ENCODE assay signal across 7 mouse cellular contexts in the genomic region with DNA sequence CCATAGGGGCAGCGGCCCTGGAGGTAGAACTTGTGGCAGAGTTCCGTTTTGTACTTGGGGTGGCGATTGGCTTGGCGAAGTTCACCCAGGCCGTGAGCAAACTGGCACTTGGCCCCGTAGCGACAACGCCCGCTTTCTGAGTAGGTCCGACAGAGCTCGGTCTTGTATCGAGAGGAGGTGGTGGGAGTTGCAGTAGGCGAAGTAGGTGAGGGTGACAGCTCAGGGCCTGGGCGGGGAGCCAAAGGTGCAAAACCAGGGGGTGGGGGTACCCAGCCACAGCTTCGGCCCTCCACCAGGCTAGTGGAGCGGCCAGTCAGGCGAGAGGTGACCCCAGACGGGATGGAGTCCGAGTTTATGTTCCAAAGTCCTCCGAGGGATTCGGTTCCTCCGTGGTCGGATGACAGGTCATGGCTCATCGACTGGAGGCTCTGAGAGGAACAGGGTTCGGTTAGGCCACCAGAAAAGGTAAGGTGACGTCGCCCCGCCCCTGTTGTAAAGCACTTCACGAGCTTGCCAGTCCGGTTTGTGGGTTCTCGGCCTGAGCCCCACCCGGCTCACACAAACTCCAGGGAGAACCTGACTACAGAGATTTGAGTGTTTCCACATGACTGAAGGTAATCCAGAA. TPM values are rescaled to one million over a fixed set of nuclear protein-coding genes. Genes with fewer than 3 reads are reported as not detected.
DNase-seq lines count a peak whose midpoint lies in the region; ATAC-seq and TF ChIP-seq lines count a peak whose summit lies in the region.

No protein-coding gene starts in this region.

- H3K36me3 ChIP-seq in G1E (replicated peaks) = peaks cover 20% of the 10 kb centered on the region
- peaks cover 9% of the 10 kb centered on the region; the same call in 1 of the 2 replicates for H3K36me3 ChIP-seq in embryonic facial prominence, embryonic 12.5 days
- H3K36me3 ChIP-seq in heart, embryonic 16.5 days (ENCODE audit: control insufficient read depth, insufficient read depth) = 0 out of 2 replicates have a peak, but pooled peaks cover 3% of the 10 kb centered on the region
- H3K36me3 ChIP-seq in megakaryocyte, embryonic 14.5 days (replicated peaks; ENCODE audit: low read length) = peaks cover 24% of the 10 kb centered on the region

- H3K27ac ChIP-seq in embryonic facial prominence, embryonic 12.5 days = peak overlapping the region; percentile 87
- peak overlapping the region; percentile 97 for H3K27ac ChIP-seq in heart, embryonic 16.5 days (ENCODE audit: low read length)

- ATAC-seq in G1E (ENCODE audit: extremely low read depth, insufficient number of reproducible peaks, low FRiP score, poor library complexity, severe bottlenecking) = no peak
- no peak for ATAC-seq in embryonic facial prominence, embryonic 12.5 days (ENCODE audit: insufficient number of reproducible peaks, insufficient read depth, low FRiP score, low TSS enrichment)
- ATAC-seq in heart, embryonic 16.5 days (replicated peaks; ENCODE audit: extremely low read depth, insufficient read depth, low FRiP score) = no peak

- no peaks in the 10 kb centered on the region for H3K27me3 ChIP-seq in G1E (ENCODE audit: insufficient read depth, low read length)
- H3K27me3 ChIP-seq in embryonic facial prominence, embryonic 12.5 days = no peaks in the 10 kb centered on the region
- H3K27me3 ChIP-seq in heart, embryonic 16.5 days (ENCODE audit: control insufficient read depth, insufficient read depth, low read length) = no peaks in the 10 kb centered on the region
- no peaks in the 10 kb centered on the region for H3K27me3 ChIP-seq in megakaryocyte, embryonic 14.5 days (replicated peaks)

- H3K4me1 ChIP-seq in G1E (ENCODE audit: insufficient read depth, low read depth, low read length) = peaks cover 90% of the 10 kb centered on the region
- peaks cover 69% of the 10 kb centered on the region for H3K4me1 ChIP-seq in embryonic facial prominence, embryonic 12.5 days
- H3K4me1 ChIP-seq in heart, embryonic 16.5 days (ENCODE audit: control insufficient read depth, insufficient read depth, low read length) = peaks cover 62% of the 10 kb centered on the region
- H3K4me1 ChIP-seq in megakaryocyte, embryonic 14.5 days = peaks cover 76% of the 10 kb centered on the region

- peak overlapping the region; percentile 86 for H3K9ac ChIP-seq in embryonic facial prominence, embryonic 12.5 days
- peak overlapping the region; percentile 92 for H3K9ac ChIP-seq in heart, embryonic 16.5 days (ENCODE audit: low read length)

- no peaks in the 10 kb centered on the region for H3K9me3 ChIP-seq in G1E (replicated peaks)
- no peaks in the 10 kb centered on the region for H3K9me3 ChIP-seq in embryonic facial prominence, embryonic 12.5 days
- H3K9me3 ChIP-seq in heart, embryonic 16.5 days (replicated peaks; ENCODE audit: control insufficient read depth, low read length) = no peaks in the 10 kb centered on the region
- no peaks in the 10 kb centered on the region for H3K9me3 ChIP-seq in megakaryocyte, embryonic 14.5 days

- no peak for TF ChIP-seq CTCF in G1E (IDR thresholded peaks at IDR 0.05; ENCODE audit: low read depth, low read length)

- no peak for DNase-seq in G1E (ENCODE audit: low spot score)
- peak; percentile 84 to 94 for DNase-seq in kidney, postnatal 25 days
- DNase-seq in thymus, adult 18-20 months = peak; percentile 34 to 52
- DNase-seq in embryo, embryonic 11 days = no peak

- H3K4me2 ChIP-seq in embryonic facial prominence, embryonic 12.5 days (replicated peaks) = peak overlapping the region; percentile 93
- H3K4me2 ChIP-seq in heart, embryonic 16.5 days (ENCODE audit: low read depth, low read length) = peak overlapping the region; percentile 93

- peak overlapping the region; percentile 83 for H3K4me3 ChIP-seq in G1E (ENCODE audit: low read depth, low read length)
- H3K4me3 ChIP-seq in embryonic facial prominence, embryonic 12.5 days = peak overlapping the region; percentile 66
- peak overlapping the region; percentile 81 for H3K4me3 ChIP-seq in heart, embryonic 16.5 days (ENCODE audit: low read length)
- peak overlapping the region; percentile 96 for H3K4me3 ChIP-seq in megakaryocyte, embryonic 14.5 days (replicated peaks)

- WGBS in embryonic facial prominence, embryonic 12.5 days = 46% methylated on average over 32 of the region's 32 CpGs
- WGBS in heart, embryonic 16.5 days = 19% methylated on average over 32 of the region's 32 CpGs

RNA-seq across cellular contexts. Expression of a gene that starts 1.9 kb away (rescaled TPM):
- total RNA-seq in G1E (2014; fragmentation: Nextera tagmentation) (39.0 and 42.8 TPM in 2 replicates), G1E (2017) (20.4 and 21.3 TPM in 2 replicates)
- 25.5 and 28.3 TPM in 2 replicates for polyA plus RNA-seq in G1E (2012)
- 7.8 and 8.6 TPM in 2 replicates for polyA plus RNA-seq in embryonic facial prominence, embryonic 12.5 days (2016; fragmentation: Nextera tagmentation; extraction: Ambion mirVana)
- polyA plus RNA-seq in heart, embryonic 16.5 days (2015; fragmentation: Nextera tagmentation; extraction: Ambion mirVana) = 15.4 and 18.5 TPM in 2 replicates
- polyA plus RNA-seq in megakaryocyte, embryonic 14.5 days (2012; ENCODE audit: insufficient read depth, low replicate concordance) = 159 and 225 TPM in 2 replicates

RNA-seq across cellular contexts. Expression of a gene that starts 5.8 kb away (rescaled TPM):
- total RNA-seq in G1E (2014; fragmentation: Nextera tagmentation) = 2.9 and 5.2 TPM in 2 replicates
- 1.7 and 3.4 TPM in 2 replicates for total RNA-seq in G1E (2017)
- 8.0 and 8.2 TPM in 2 replicates for polyA plus RNA-seq in G1E (2012)
- 114 and 121 TPM in 2 replicates for polyA plus RNA-seq in embryonic facial prominence, embryonic 12.5 days (2016; fragmentation: Nextera tagmentation; extraction: Ambion mirVana)
- polyA plus RNA-seq in heart, embryonic 16.5 days (2015; fragmentation: Nextera tagmentation; extraction: Ambion mirVana) = 35.8 and 41.8 TPM in 2 replicates
- 13.5 and 26.9 TPM in 2 replicates for polyA plus RNA-seq in megakaryocyte, embryonic 14.5 days (2012; ENCODE audit: insufficient read depth, low replicate concordance)

RNA-seq across cellular contexts. Expression of a gene that starts 14.3 kb away (rescaled TPM):
- 15.4 and 21.9 TPM in 2 replicates for total RNA-seq in G1E (2014; fragmentation: Nextera tagmentation)
- total RNA-seq in G1E (2017) = 17.7 and 21.0 TPM in 2 replicates
- polyA plus RNA-seq in G1E (2012) = 11.2 and 14.8 TPM in 2 replicates
- polyA plus RNA-seq in embryonic facial prominence, embryonic 12.5 days (2016; fragmentation: Nextera tagmentation; extraction: Ambion mirVana) = 51.1 and 52.0 TPM in 2 replicates
- 41.3 and 50.1 TPM in 2 replicates for polyA plus RNA-seq in heart, embryonic 16.5 days (2015; fragmentation: Nextera tagmentation; extraction: Ambion mirVana)
- 15.2 and 24.0 TPM in 2 replicates for polyA plus RNA-seq in megakaryocyte, embryonic 14.5 days (2012; ENCODE audit: insufficient read depth, low replicate concordance)

RNA-seq across cellular contexts. Expression of a gene that starts 14.6 kb away (rescaled TPM):
- total RNA-seq in G1E (2014; fragmentation: Nextera tagmentation) (66.6 and 68.5 TPM in 2 replicates), G1E (2017) (69.1 and 96.2 TPM in 2 replicates)
- 103 and 170 TPM in 2 replicates for polyA plus RNA-seq in G1E (2012)
- 82.2 and 85.5 TPM in 2 replicates for polyA plus RNA-seq in embryonic facial prominence, embryonic 12.5 days (2016; fragmentation: Nextera tagmentation; extraction: Ambion mirVana)
- polyA plus RNA-seq in heart, embryonic 16.5 days (2015; fragmentation: Nextera tagmentation; extraction: Ambion mirVana) = 78.9 and 79.9 TPM in 2 replicates
- 38.6 and 78.0 TPM in 2 replicates for polyA plus RNA-seq in megakaryocyte, embryonic 14.5 days (2012; ENCODE audit: insufficient read depth, low replicate concordance)

RNA-seq across cellular contexts. Expression of a gene that starts 27.7 kb away (rescaled TPM):
- total RNA-seq in G1E (2014; fragmentation: Nextera tagmentation) (848 and 905 TPM in 2 replicates), G1E (2017) (900 and 1,212 TPM in 2 replicates)
- polyA plus RNA-seq in G1E (2012) = 1,941 and 2,248 TPM in 2 replicates
- 836 and 855 TPM in 2 replicates for polyA plus RNA-seq in embryonic facial prominence, embryonic 12.5 days (2016; fragmentation: Nextera tagmentation; extraction: Ambion mirVana)
- 506 and 555 TPM in 2 replicates for polyA plus RNA-seq in heart, embryonic 16.5 days (2015; fragmentation: Nextera tagmentation; extraction: Ambion mirVana)
- 495 and 2,789 TPM in 2 replicates for polyA plus RNA-seq in megakaryocyte, embryonic 14.5 days (2012; ENCODE audit: insufficient read depth, low replicate concordance)

Comparison
In these comparisons a context has a peak if more than half of its experiments do, and no peak if none do; other contexts are left out.
1. DNase-seq: peak in kidney, postnatal 25 days (2 of 2) and thymus, adult 18-20 months (2 of 2); none in G1E (single experiment) and embryo, embryonic 11 days (single experiment).
2. Peak in every context shown above with its lines, with median percentiles within 50 percentile points of each other: H3K4me3 ChIP-seq.